Mouse (Mus musculus): ENCODE results near the gene Myo6. TPM values are rescaled to one million over a fixed set of nuclear protein-coding genes. Genes with fewer than 3 reads are reported as not detected.

The Myo6 gene
- total and polyA plus RNA-seq, 3 experiments, result 6.0 to 39.5 (median 11.0) TPM

- H3K27me3 ChIP-seq (replicated peaks), result no peaks in the 10 kb centered on the region
- no peak overlapping the region for H3K27ac ChIP-seq (ENCODE audit: insufficient read depth, low read depth)
- no peak for DNase-seq (ENCODE audit: extremely low read depth)
- dilution Hi-C loops (cut with MboI; ENCODE audit: extremely low pct_ligation_motif_present, extremely low pct_unique_long_range_greater_than_20kb, low sequenced_read_pairs) (no loop called here), in situ Hi-C loops (cut with MboI; ENCODE audit: low pct_ligation_motif_present, low pct_unique_long_range_greater_than_20kb, low sequenced_read_pairs) (no loop called here)
- H3K4me3 ChIP-seq (replicated peaks in 1 of 3; ENCODE audit: low read depth in 2 of 3, low read length in 2 of 3, poor library complexity in 1 of 3), result no peak overlapping the region
- H3K4me2 ChIP-seq (ENCODE audit: insufficient read depth, low read depth, poor library complexity, severe bottlenecking), result no peak overlapping the region
- no peaks in the 10 kb centered on the region for H3K79me2 ChIP-seq (replicated peaks; ENCODE audit: control insufficient read depth, extremely low read depth, insufficient read depth, poor library complexity, severe bottlenecking)
- H3K9ac ChIP-seq (ENCODE audit: insufficient read depth, low read depth), result no peak overlapping the region
- peaks cover 4% of the 10 kb centered on the region for H3K9me3 ChIP-seq (replicated peaks; ENCODE audit: low read length)
- peaks cover 0 to 3% of the 10 kb centered on the region in 2 experiments for H3K36me3 ChIP-seq (replicated peaks in 1 of 2; ENCODE audit: control insufficient read depth in 1 of 2, insufficient read depth in 1 of 2, low read length in 1 of 2)
- H3K4me1 ChIP-seq (ENCODE audit: control insufficient read depth in 1 of 2, insufficient read depth in 2 of 2), result peaks cover 3 to 9% of the 10 kb centered on the region in 2 experiments; a peak in 2 of 4 replicates
- TF ChIP-seq RAD21 (IDR thresholded peaks at IDR 0.05; ENCODE audit: low read depth, low read length) (no peak), ZKSCAN1 (IDR thresholded peaks at IDR 0.05; ENCODE audit: borderline replicate concordance, low read depth, low read length) (no peak), HCFC1 (IDR thresholded peaks at IDR 0.05; ENCODE audit: low read depth, low read length) (no peak), TBP (conservative IDR thresholded peaks at IDR 0.05; ENCODE audit: low read depth, low read length) (no peak), GABPA (IDR thresholded peaks at IDR 0.05; ENCODE audit: insufficient replicate concordance, low read depth, low read length) (no peak), JUN (IDR thresholded peaks at IDR 0.05; ENCODE audit: insufficient read depth, low read depth, low read length) (no peak), ZMIZ1 (IDR thresholded peaks at IDR 0.05; ENCODE audit: low read depth, low read length) (no peak), IRF4 (IDR thresholded peaks at IDR 0.05; ENCODE audit: low read depth, low read length) (no peak), POLR2AphosphoS2 (IDR thresholded peaks at IDR 0.05; ENCODE audit: low read depth, low read length) (no peak), MEF2A (IDR thresholded peaks at IDR 0.05; ENCODE audit: borderline replicate concordance, low read depth, low read length) (no peak), CHD2 (IDR thresholded peaks at IDR 0.05; ENCODE audit: low read length) (no peak)
These were observed 5.9 kb upstream of the Myo6 start for GRCm38 (mm10) chr9:80158937-80159336.

- in situ Hi-C loops (cut with MboI; ENCODE audit: low pct_ligation_motif_present, low pct_unique_long_range_greater_than_20kb, low sequenced_read_pairs), result no loop called here
- Histone ChIP-seq H3K4me3 (replicated peaks in 1 of 3; ENCODE audit: low read depth in 2 of 3, low read length in 2 of 3, poor library complexity in 1 of 3) (no peak overlapping the region), H3K4me2 (ENCODE audit: insufficient read depth, low read depth, poor library complexity, severe bottlenecking) (no peak overlapping the region), H3K9ac (ENCODE audit: insufficient read depth, low read depth) (no peak overlapping the region), H3K9me3 (replicated peaks; ENCODE audit: low read length) (peaks cover 4% of the 10 kb centered on the region), H3K27me3 (replicated peaks) (peaks cover 7% of the 10 kb centered on the region), H3K36me3 (replicated peaks in 1 of 2; ENCODE audit: control insufficient read depth in 1 of 2, insufficient read depth in 1 of 2, low read length in 1 of 2) (no peaks in the 10 kb centered on the region), H3K79me2 (replicated peaks; ENCODE audit: control insufficient read depth, extremely low read depth, insufficient read depth, poor library complexity, severe bottlenecking) (no peaks in the 10 kb centered on the region), H3K27ac (ENCODE audit: insufficient read depth, low read depth) (no peak overlapping the region), H3K4me1 (ENCODE audit: control insufficient read depth in 1 of 2, insufficient read depth in 2 of 2) (peaks cover 3 to 14% of the 10 kb centered on the region in 2 experiments; a peak in 2 of 4 replicates)
- no peak for DNase-seq (ENCODE audit: extremely low read depth)
- dilution Hi-C loops (cut with MboI; ENCODE audit: extremely low pct_ligation_motif_present, extremely low pct_unique_long_range_greater_than_20kb, low sequenced_read_pairs), result no loop called here
- TF ChIP-seq CHD1 (IDR thresholded peaks at IDR 0.05; ENCODE audit: low read depth, low read length) (no peak), MAX (IDR thresholded peaks at IDR 0.05; ENCODE audit: low read length) (no peak), TCF12 (IDR thresholded peaks at IDR 0.05; ENCODE audit: low read depth, low read length) (no peak), MYC (IDR thresholded peaks at IDR 0.05; ENCODE audit: low read depth, low read length) (no peak), RAD21 (IDR thresholded peaks at IDR 0.05; ENCODE audit: low read depth, low read length) (no peak), EP300 (IDR thresholded peaks at IDR 0.05; ENCODE audit: low read length) (no peak), POLR2A (IDR thresholded peaks at IDR 0.05; ENCODE audit: low read depth, low read length) (no peak), ZC3H11A (IDR thresholded peaks at IDR 0.05; ENCODE audit: low read depth, low read length) (no peak), MAZ (IDR thresholded peaks at IDR 0.05; ENCODE audit: low read depth, low read length) (no peak), GABPA (IDR thresholded peaks at IDR 0.05; ENCODE audit: insufficient replicate concordance, low read depth, low read length) (no peak)
These were observed 3.4 kb upstream of the Myo6 start for GRCm38 (mm10) chr9:80161451-80161850.

Measured in CH12.LX (cell line).